Mouse (Mus musculus) left cerebral cortex, adult 9 months (tissue): ENCODE measurements at regions not wholly inside any gene's neighbourhood (a gene's known extent, or its start where the extent isn't known, plus 50 kb on each side); places are given as distances from the start of the nearest gene placed in this dataset.

Source experiments
- DNase-seq, 2 experiments: peaks; one replicate each; pipeline ENCODE4 v3.0.0; 2022; ENCODE audit warnings: low spot score in 2 of 2

- DNase-seq, result no peak
Measured at GRCm38 (mm10) chr9:120721451-120722123, 150.3 kb downstream of the Rpl14 start.

DNA sequence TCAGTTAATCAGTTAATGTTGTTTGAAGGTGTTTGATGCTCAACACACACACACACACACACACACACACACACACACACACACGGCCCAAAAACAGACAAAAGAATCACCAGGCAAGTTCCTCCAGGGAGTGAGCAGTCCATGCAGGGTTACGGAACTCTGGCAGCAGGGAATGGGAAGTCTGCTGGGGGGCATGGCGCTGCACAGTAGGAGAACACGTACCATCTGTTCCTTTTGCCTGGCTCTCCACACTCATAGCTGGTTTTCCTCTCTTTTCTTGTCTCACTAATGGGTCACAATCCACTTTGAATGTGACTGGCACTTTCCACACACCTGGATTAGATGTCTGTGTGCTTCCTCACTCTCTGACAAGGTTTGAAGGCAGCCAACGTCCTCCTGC lies 151.8 kb downstream of the Rpl14 start:
- DNase-seq, result no peak

DNA sequence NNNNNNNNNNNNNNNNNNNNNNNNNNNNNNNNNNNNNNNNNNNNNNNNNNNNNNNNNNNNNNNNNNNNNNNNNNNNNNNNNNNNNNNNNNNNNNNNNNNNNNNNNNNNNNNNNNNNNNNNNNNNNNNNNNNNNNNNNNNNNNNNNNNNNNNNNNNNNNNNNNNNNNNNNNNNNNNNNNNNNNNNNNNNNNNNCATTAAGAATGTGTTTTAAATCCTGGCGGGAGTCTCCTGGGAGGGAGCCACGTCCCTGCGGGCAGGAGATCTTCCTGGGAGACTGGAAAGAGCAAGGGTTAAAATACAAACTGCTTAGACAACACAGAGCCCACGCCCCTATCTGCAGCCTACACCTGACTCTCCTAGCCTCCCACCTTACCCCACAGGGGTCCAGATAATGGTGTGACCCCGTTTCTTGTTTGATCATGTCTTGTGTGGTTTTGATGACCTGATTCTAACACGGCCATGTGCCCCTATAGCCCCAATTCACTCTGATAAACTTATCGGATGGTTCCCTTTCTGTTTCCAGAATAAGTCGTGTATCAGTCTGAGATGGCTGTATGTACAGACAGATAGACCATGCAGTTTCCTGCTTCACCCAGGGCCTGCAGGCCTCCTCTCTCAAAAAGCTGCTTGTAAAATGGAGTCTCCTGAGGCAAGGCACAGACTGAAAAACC lies 160.8 kb downstream of the Rpl14 start:
- DNase-seq, result no peak

GRCm38 (mm10) chr9:120732650-120733293 lies 161.5 kb downstream of the Rpl14 start:
- DNase-seq, result no peak

GRCm38 (mm10) chr9:120733681-120734465 lies 162.6 kb downstream of the Rpl14 start:
- DNase-seq, result no peak

- no peak for DNase-seq
Measured at GRCm38 (mm10) chr9:120735217-120735616, 164.0 kb downstream of the Rpl14 start.

DNA sequence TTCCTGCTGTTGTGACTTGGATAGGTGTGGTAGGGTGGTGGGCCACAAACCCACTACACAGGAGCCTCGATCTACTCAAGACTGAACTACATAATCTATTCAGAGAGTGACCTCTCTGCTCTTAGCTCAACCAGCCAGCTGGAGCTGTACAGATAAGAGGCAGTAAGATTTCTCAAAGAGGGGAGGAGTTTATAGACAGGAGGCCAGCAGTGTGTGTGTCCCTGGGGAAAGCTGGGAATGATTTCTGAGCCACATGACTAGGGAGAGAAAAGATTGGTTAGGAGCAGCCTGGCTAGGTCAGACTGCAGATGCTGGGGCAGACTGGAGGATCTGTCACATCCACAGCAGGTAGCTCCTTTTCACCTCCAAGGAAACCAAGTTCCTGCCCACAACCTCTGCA lies 166.7 kb downstream of the Rpl14 start:
- no peak for DNase-seq

GRCm38 (mm10) chr9:120739199-120739952 lies 168.1 kb downstream of the Rpl14 start:
- DNase-seq, result peak in 1 of 2 experiments; percentile 24

DNA sequence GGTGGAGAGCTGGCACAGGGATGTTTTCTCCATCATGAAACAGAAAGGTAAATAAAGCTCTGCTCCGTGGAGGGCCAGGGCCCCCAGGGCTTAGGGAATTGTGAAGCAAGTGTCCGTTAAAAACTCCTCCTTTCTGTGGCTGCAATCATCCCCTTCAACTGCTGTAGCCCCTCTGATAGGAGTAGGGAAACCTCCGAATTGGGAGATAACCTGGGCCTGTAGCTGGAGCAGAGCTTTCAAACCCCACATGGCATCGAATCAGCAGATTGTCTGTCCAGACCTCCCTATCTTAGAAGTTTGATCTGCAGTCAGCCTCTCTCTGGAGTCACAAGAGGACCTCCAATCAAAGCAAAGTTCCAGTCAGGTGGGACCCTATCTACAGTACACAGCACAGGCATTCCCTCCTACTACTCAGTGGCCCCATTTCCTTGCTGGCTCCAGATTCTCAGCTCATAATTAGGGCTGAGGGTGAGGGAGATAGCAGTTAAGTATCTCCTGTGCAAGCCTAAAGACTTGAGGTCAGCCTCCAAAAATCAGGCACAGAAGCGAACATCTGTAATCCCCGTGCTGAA lies 168.8 kb downstream of the Rpl14 start:
- no peak for DNase-seq

GRCm38 (mm10) chr9:120741521-120741920 lies 170.3 kb downstream of the Rpl14 start:
- DNase-seq, result no peak

GRCm38 (mm10) chr9:120743455-120743854 lies 172.2 kb downstream of the Rpl14 start:
- no peak for DNase-seq

GRCm38 (mm10) chr9:120745674-120746073 lies 174.4 kb downstream of the Rpl14 start:
- no peak for DNase-seq

DNA sequence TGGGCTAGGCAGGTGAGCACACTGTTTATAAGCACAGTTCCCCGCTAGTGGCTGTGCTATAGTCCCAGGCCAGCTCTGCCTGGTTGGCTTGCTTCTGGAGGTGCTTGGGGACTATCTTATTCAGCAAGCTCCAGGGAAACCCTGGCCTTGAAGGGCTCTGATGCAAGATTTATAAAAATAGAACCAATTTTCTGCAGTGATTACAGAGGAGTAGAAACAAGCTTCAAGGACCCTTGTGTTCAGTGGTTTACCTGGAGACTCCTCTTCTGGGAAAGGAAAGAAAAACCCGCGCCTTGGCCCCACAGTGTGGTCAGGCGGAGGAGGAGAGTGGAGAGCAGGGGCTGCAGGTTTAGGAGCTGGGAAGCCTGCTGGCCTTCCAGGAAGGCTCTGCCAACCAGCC lies 178.2 kb upstream of the Ctnnb1 start:
- DNase-seq, result no peak

DNA sequence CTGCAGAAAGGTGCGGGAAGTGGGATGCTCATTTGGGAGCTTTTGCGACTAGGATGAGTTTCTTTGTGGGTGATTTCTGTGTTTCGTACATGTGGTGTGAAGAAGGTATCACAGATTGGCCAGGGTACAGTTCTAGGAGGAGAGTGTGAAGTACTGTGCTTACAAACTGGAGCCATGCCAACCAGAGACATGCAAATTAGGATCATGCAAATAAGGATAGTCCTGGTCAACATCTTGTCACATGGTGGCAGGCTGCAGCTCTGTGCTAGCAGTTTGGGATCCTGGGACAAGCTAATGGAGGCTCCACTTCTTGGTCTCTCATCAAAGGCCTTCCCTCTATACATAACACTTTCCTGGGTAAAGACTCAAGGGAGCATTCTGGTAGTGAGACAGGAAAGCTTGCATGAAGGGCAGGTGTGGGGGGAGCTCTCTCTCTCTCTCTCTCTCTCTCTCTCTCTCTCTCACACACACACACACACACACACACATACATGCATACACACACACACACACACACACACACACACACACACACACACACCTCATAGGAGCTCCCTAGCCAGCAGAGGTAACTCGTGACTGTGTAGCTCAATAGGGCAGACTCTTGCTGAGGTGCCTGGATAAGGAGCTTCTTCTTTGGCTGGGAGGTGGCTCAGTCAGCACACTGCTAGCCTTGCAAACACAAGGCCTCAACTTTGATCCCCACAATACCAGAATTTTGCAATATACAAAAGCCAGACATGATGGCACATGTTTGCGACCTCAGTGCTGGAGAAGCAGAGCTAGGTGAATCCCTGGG lies 177.1 kb upstream of the Ctnnb1 start:
- DNase-seq, result no peak

DNA sequence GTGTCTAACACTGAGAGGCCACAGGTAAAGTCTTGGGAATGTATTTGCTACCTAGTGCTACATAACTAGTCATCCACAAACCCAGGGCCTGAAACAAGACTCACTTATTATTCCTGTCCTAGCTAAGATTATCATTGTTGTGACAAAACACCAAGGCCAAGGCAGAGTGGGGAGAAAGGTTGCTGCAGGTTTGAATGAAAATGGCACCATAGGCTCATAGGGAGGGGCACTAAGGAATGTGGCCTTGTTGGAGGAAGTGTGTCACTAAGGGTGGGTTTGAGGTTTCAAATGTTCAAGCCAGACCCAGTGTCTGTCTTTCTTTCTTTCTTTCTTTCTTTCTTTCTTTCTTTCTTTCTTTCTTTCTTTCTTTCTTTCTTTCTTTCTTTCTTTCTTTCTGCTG lies 174.9 kb upstream of the Ctnnb1 start:
- DNase-seq, result no peak

- DNase-seq, result no peak
Measured at GRCm38 (mm10) chr9:120755486-120755885, 173.5 kb upstream of the Ctnnb1 start.

GRCm38 (mm10) chr9:120758003-120758402 lies 171.0 kb upstream of the Ctnnb1 start:
- DNase-seq, result no peak

- no peak for DNase-seq
Measured at GRCm38 (mm10) chr9:120758632-120759031, 170.4 kb upstream of the Ctnnb1 start.

- DNase-seq, result peak in 1 of 2 experiments; percentile 34
Measured at GRCm38 (mm10) chr9:120759771-120760170, 169.2 kb upstream of the Ctnnb1 start.

DNA sequence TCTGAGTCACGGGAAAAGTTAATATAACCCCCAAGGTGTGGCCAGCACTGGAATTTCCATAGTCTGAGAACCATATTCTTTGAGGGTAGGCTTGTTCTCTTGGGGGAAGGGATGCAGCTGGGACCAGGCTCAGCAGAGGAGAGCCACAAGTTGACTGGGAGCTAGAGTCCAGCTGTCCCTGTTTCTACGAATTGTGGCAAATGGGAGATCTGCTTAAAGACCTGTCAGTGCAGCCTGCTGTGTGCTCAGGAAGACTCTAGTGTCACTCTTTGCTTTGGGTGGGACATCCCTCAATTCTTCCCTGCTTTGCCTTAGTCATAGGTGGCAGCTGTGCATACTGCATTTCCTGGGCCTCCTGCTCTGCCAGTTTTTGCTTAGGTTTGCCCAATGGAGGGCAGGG lies 165.2 kb upstream of the Ctnnb1 start:
- DNase-seq, result no peak
